Mouse (Mus musculus): ENCODE data around the gene Gpr61.

Gene Gpr61

DNA sequence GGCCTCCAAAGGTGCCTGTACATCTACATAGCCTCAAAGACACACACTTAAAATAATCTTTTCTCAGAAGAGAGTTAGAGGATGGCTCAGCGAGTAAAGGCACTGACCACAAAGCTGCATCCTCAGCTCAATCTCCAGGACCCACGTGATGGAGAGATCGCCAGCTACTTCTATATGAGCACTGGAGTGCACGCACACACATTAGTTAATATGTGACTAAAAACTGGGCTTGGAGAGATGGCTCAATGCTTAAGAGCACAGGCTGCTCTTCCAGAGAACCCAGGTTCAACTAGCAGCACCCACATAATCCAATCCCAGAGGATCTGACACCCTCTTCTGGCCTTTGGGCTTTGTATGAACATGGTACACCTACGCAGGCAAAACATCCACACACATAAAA is 23.5 kb downstream of the Gpr61 start:
- DNase-seq (ENCODE audit: low spot score in 2 of 2), result no peak

DNA sequence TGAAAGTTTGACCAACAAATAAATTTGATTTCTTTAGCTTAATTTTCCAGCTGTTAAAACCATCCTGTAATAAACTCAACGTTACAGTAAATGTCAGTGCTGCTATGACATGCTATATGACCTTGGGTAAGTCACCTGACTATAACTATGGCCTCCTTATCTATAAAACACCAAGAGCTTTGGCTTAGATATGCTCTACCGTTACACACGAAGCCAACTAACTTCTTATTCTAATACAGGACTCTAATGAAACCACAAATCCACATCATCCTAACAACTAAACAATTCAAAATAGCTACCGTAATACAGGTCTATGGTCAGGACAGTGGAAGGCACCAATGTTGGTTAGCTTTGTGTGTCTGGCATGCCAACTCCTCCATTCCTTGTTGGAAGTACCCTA is 24.9 kb downstream of the Gpr61 start:
- DNase-seq (ENCODE audit: low spot score in 2 of 2), result no peak

- no peak for DNase-seq (ENCODE audit: low spot score in 2 of 2)
Observed at GRCm38 (mm10) chr3:108129367-108129766, 25.3 kb downstream of the Gpr61 start.

- no peak for DNase-seq (ENCODE audit: low spot score in 2 of 2)
Observed at GRCm38 (mm10) chr3:108128520-108128919, 26.2 kb downstream of the Gpr61 start.

GRCm38 (mm10) chr3:108126327-108126726 is 28.4 kb downstream of the Gpr61 start:
- DNase-seq (ENCODE audit: low spot score in 2 of 2), result no peak

DNA sequence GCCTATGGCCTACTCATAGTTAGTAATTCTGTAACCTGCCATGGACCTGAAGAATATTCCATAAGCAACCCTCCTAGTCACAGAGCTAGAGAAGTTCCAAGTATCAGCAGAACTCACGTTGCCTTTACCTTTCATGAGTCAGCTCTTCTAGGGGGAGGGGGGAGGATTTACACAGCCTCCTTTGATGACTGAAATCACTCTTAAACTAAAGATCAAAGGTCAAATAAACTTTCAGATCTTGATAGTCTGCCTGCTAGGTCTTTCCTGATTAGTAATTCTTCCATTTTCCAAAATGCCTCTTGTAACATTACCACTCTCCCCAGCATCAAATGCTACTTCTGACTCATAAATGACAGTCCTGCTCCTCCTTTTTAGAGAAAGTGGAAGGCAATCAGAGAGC is 30.6 kb downstream of the Gpr61 start:
- no peak for DNase-seq (ENCODE audit: low spot score in 2 of 2)

DNA sequence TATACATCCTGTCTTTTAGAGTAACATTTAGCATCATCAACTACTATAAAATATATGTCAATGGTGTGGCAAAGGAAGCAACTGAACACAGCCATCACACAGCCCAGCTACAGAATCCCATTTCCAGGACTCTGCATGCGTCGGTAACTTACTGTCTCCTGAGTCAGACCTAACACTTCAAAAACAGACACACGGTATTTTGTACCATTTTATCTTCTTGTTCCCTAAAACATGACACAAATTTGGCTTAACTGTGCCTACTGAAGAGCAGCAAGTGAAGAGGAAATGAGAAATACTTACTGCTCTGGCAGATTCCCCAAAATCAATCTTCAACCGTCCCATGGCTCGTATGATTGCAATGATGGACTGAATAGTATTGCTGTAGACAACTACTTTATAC is 31.4 kb downstream of the Gpr61 start:
- no peak for DNase-seq (ENCODE audit: low spot score in 2 of 2)

- DNase-seq (ENCODE audit: low spot score in 2 of 2), result no peak
Observed at GRCm38 (mm10) chr3:108121101-108121500, 33.6 kb downstream of the Gpr61 start.

DNA sequence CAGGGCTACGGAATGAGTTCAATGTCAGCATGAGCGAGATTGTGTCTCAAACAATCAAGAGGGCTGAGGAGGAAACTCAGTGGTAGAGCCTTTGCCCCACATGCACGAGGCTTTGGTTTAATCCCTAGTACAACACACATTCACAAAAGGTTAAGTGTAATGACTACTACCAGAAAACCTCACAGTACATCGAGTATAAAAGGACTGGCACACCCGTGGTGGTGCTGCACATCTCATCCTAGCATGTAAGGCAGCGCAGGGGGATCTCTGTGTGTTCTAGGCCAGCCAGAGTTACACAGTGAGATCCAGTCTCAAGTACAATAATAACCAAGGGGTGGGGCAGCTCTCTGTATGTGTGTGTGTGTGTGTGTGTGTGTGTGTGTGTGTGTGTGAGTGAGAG is 37.2 kb downstream of the Gpr61 start:
- DNase-seq (ENCODE audit: low spot score in 2 of 2), result no peak

DNA sequence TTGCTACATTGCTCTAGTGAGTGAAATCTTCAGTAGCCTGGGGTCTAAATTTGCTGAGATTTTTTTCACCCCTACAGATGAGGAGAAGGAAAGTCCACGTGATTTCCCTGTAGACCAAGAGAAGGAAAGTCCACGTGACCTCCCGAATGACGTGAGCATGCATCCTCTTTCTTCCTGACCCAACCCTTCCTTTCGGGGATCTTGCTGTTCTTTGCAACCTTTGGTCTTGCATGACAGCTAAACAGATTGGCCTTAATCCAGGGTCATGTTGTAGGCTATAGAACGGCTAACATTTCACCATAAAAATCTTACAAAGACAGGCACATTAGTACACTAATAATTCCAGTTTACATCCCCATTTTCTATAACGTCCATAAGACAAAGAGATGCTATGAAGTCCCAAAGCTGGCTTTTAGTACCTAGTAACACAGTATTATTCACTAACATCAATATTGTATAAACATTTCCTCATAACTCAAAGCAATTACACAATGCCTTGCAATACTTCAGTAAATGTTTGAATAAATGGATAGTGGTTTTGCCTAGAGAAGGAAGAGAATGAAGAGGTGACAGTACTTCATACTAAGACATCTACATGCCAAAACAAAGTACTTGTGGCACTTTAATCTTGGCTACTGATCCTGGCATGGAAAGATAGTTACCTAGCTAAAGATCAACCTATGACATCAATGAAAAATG is 40.9 kb downstream of the Gpr61 start:
- DNase-seq (ENCODE audit: low spot score in 2 of 2), result no peak

DNA sequence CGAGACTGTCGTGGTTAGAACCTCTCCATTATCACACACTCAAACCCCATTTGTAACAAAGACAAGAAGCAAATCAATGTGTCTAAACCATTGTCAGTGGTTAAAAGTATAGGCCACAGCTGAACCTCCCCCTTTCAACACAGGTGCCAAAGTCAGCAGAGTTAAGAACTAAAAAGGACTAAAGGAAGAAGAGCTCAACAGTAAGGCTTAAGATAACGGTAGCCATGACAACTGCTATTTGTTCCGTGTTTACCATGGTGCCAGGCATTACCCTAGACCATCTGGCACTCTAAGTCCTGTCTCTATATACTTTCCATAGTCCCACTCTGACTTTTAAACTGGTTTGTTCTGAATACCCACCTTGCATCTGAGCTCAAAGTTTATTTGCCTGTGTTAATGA is 42.0 kb downstream of the Gpr61 start:
- DNase-seq (ENCODE audit: low spot score in 2 of 2), result no peak

- no peak for DNase-seq (ENCODE audit: low spot score in 2 of 2)
Observed at GRCm38 (mm10) chr3:108112246-108112645, 42.4 kb downstream of the Gpr61 start.

DNA sequence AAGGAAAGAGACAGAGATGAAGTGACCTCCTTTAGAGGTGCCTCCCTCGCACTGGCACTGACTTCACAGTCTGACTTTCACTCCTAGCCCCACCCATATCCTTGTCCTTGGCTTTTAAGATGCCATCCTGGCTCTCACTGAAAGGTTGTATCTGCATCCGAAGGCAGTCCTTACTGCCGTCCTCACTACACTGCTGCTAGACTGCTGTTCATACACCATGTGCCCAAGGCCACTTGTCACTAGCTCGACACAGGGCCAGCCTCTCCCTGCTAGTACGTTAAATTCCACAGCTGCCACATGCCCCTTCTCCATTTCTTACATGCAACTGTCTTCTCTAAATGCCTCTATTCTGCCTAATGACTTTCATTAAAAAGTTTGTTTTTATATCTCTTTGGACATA is 43.4 kb downstream of the Gpr61 start:
- DNase-seq (ENCODE audit: low spot score in 2 of 2), result no peak

GRCm38 (mm10) chr3:108105281-108105680 is 49.4 kb downstream of the Gpr61 start:
- DNase-seq (ENCODE audit: low spot score in 2 of 2), result no peak

GRCm38 (mm10) chr3:108102075-108102474 is 52.6 kb downstream of the Gpr61 start:
- DNase-seq (ENCODE audit: low spot score in 2 of 2), result no peak

DNA sequence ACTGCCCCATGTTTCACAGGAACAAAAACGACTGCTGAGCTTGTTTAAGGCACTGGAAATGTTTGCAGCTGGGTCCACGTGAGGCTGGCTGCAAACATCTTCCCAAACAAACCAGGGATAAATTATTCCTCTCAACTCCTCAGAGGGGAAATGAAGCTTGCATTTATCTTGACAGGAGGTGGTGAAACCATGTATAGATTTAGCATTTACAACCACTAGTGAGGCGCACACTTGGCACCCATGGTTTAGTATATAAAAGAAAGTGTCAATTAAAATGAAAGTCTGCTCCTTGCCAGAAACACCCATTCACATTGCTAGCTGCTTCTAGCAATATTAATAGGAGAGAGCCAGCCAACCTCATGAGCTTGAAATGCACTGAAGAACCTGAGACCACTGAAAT is 53.1 kb downstream of the Gpr61 start:
- no peak for DNase-seq (ENCODE audit: low spot score in 2 of 2)
